Mouse (Mus musculus): ENCODE results near the gene Pde1b.

Gene Pde1b

DNA sequence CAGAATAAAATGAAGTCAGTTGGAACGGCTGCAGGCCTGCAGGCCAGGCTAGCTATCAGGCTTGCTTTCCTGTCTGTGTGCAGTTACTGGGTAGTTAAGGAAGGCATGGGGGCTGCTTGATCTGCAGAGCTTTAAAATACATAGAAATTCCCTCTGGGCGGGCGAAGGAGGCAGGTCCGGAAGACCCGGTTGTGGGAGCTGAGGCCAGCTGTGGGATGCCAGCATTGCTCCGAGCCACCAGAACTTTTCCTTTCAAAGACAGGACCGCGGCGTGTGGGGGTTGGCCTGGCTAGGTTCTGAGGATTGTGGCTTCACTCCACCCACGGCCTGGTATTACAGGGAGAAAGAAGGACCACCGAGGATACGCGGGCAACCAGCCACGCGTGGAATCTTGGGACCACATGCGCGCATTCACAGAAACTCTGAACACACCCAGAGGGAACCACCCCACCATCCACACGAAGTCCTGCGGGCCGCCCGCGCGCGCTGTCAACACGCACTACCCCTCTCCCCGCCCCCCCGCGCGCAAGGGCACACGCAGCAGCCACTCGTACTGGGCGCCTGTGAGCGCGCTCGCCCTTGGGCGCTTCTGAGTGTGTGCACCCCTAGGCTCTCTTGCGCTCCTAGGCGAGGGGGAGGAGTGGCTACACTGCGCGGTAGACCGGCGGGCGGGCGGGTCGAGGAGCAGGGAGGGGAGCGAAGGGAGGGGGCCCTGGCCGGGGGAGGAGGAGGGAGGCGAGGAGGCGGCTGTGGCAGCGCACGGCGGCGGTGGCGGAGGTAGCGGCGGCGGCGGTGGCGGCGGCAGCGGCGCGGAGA, at the start of gene Pde1b:
Gene Pde1b (plus strand): TSS at position 600 of the 816 bp plus-strand sequence.
- peak; percentile 54 for DNase-seq

DNA sequence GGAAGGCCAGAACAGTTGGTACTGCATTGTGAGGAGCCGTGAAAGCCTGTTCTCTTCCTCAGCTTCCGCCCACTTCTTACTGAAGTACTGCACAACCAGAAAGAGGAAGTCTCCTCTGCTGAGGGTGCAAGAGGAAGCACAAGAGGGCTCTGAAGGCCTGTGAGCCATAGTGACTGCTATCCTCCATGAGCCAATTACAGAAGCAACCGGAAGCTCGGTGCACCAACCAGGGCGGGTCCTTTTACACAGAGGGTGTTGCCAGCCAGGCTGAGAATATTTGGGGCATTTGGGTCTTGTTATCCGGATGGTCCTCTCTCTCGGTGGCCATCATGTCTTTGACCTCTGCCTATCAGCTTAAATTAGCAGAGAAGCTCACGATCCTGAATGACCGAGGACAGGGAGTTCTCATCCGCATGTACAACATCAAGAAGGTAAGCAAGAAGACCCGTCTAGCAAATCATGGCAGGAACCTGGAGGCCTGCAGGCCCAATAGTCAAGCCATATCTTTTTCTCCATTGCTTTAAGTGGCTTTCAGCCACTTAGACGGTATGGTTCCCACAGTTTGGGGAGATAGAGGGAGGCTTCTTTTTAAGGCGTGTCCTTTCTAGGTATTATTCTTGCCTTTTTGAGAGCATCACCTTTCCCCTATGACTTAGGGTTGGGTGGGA, 49.1 kb upstream of the Pde1b start, which contains the start of gene Nckap1l:
Gene Nckap1l (plus strand): TSS at position 244 of the 668 bp plus-strand sequence.
- DNase-seq, result no peak

DNA sequence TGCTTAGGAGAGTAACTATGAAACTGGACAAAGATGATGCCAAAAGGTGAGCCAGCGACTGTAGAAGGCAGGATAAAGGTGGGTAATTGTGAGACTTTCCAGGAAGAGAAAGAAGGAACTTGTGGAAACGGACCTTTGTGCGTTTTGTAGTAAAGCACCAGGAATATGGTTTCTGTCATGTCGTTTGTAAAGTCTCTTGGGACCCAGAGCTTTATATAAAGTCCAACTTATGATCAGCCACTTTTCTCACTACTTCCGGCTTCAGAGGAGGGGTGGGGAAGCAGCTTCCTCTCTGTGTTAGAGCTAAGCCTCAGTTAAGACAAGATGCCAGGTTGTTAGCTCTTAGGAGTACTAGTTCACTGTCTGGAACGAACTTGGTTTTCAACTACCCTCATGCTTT, 48.4 kb upstream of the Pde1b start:
- DNase-seq, result no peak

DNA sequence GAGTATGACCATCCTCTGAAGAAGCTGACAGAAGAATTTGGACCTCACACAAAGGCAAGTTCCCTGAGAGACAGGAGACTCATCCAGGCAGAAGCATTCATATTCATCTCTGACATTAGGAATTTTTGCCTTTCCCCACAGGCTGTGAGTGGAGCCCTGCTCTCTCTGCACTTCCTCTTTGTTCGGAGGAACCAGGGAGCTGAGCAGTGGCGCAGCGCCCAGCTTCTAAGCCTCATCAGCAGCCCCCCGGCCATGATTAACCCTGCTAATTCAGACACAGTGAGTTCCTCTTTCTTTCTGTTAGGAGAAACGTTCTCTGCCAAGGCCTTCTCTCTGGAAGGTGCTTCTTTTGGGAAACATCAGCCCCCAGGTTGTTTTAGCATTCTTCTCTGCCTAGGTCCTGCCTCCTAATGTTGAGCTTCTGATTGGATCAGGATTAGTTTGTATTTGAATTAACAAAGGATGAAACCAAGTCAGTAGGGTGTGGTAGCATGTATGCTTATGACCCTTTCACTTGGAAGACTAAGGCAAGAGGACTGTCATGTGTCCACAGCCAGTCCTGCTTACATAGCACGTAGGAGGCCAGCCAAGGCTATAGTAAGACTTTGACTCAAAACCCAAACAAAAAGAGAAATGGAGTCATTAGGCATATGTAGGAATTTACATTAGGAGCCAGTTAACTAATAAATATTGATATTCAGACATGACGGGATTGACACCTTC, 40.1 kb upstream of the Pde1b start:
- DNase-seq, result no peak

DNA sequence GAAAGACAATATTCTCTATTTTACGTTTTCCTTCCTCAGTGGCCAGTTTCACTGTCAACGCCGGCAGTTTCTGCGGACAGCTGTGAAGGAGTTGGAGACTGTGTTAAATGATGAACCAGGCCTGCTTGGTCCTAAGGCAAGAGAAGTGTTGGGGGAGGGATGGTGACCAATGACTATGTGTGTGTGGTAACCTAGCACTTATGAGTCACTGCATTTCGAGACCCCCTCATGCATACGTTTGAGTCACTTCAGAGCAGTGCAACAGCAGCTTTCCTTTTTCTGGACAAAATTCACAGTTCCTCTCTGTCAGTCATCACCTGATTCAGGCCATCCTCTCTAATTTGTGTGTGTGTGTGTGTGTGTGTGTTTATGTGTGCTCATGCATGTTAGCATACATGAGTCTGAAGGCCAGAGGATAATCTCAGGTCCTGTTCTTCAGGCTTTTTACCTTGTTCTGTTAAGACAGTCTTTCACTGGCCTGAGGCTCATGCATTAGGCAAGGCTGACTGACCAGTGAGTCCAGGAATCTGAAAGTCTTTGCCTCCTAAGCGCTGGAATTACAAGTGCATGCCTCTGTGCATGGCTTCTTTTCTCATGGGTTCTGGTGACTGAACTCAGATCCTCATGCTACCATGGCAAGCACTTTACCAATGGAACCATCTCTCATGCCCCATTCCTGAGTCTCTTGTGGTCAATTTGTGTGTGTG, 31.2 kb upstream of the Pde1b start:
- no peak for DNase-seq

DNA sequence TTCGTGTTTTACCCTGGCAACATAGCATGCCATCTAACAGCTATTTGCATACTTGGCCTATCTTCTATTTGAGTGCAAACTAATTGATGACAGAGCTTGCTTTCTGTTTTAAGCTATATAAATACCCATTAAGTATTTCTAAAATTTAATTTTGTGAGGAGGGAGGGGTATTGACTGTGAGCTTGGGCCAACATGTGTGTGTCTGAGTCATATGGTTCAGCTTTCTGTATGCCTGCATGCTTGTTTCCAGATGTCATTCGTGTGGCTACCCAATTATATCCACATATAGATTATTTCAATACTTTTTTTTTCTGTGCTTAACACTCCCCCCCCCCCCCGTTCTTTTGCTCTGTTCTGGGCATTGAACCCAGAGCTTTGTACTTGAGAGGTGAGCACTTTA, 30.6 kb upstream of the Pde1b start:
- DNase-seq, result no peak

DNA sequence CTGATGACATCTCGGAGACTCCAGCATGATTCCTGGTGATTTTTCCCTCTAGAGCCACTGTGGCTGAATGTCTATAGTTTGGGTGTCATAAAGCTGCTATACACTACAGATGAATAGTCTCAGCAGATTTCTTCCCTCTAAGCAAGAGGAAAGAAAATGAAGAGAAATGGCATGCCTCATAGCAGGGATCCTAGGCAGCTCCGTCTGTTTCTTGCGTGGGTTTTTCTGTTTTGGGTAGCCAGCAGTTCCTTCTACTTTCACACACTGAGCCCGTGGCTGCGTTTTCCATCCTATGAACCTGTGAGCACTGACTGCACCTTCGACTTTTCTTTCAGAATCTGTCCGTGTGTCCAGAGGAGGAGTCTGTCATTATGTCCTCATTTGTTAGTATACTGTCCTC, 29.7 kb upstream of the Pde1b start:
- no peak for DNase-seq

DNA sequence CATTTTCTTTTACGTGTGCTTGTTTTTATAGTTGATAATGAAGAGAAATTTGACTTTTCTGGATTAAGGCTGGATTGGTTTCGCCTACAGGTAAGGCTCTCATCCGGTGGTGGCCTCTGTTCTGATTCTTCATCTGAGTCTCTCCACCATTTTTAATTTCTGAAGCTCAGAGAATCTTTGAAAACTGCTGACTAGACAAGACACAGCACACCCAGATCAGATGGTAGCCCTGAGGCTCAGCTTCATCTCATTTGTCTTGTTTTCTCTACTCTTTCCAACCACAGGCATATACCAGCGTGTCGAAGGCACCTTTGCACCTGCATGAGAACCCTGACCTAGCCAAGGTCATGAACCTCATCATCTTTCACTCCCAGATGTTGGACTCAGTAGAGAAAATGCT, 29.1 kb upstream of the Pde1b start:
- DNase-seq, result no peak

DNA sequence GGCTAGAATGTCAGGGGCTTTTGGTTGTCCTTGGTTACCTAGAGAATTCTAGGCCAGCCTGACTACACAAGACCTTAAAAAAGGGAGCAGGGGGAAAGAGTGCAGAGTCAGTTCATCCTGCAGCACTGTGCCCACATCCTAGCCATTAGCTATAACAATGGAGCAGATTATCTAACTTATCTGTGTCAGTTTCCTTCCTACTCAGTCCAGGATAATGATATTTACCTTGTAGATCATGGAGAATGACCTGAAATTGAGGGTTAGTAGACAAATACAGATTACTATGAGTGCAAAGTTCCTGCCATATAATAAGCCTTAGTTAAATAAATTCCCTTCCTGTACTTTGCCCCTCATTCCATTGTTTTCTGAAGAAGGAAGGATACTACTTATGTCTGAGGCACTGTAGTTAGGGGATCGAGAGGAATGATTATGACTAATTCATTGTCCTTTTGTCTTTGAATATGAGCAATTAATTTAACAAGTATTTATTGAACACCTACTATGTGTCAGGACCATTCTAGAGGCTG, 23.7 kb upstream of the Pde1b start:
- DNase-seq, result no peak

DNA sequence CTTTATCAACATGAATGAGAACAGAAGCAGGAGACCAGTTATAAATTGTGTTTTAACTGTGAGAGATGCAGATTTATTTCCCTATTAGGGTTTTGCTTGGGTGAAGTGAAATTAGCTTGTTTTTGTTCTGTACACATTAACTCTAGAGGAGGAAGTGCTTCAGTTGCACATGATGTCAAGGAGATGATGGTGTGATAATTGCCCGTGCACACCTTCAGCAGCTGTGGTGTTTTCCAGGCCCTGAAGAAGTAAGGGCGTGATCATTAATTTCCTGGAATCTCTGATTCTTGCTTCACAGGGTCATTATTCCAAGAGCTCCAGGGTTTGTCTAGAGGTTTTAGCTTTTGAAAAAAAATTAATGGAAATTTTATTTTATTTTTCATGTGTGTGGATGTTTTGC, 22.7 kb upstream of the Pde1b start:
- no peak for DNase-seq

DNA sequence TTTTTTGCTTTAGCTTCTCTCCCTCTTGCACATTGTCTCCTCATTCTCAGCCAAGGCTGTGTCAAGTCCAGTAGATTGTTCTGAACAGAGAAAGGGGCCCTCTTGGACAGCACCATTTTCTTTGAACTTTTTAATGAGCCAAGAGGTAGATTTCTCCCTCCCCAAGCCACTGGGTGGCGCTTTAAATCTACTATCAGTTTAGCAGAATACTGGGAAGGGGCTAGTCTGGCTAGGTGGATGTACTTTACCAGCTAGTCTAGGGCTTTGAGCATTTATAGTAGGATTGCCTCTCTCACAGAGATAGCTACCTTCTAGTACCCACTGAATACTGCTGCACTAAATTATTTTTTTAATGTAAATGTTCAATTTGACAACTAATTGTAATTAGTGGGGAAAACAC, 20.3 kb upstream of the Pde1b start:
- DNase-seq, result no peak

DNA sequence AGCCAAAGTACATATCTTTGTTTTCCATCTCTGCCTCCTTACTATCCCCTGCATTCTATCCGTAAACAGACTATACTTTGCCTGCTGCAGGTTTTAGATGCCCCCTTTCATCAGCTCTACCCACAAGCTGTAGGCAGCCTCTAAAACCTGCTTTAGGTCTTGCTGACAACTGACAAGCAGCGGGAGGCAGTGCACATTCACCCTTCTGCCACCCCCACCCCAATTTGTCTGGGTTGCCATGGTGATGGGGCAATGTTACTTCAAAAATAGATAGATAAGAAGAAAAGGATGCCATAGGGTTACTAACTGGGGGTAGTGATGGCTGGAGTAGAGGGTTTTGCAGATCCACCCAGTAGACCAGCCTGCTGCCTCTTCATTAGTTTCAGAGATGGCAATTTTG, 18.3 kb upstream of the Pde1b start:
- no peak for DNase-seq

DNA sequence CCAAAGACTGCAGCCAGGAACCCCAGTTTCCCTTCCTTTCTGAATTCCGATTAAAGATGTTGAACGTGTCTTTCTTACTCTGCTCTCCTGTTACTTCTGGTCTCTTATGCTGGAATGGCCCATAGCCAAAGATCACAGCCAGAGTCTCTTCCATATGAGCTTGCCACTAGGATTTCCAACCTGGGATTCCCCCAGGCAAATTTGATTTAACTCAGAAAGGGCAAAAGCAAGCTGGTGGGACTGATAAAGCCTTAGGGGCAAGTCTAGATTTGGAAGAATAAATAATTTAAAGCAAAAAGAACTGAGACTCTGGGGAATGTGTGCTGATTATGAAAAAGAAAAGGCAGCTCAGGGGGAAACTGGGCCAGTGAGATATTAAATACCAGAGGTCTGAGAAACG, 17.7 kb upstream of the Pde1b start:
- DNase-seq, result no peak

DNA sequence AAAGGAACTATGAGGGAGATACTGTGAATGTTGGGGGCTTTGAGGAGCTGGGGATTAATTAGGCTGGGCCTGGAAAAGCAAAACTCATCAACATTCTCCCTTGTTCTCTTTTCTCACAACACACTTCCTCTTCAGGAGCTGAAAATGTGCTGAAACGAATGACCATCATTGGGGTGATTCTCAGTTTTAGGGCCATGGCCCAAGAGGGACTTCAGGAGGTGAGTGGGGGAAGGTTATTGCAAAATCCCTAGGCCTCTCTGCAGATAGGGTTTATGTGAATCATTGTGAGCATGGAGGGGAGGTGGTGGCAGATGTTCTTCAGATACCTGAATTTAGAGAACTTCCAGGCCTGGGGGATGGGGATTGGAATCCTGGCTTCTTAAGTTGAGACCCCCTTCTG, 16.2 kb upstream of the Pde1b start:
- no peak for DNase-seq

DNA sequence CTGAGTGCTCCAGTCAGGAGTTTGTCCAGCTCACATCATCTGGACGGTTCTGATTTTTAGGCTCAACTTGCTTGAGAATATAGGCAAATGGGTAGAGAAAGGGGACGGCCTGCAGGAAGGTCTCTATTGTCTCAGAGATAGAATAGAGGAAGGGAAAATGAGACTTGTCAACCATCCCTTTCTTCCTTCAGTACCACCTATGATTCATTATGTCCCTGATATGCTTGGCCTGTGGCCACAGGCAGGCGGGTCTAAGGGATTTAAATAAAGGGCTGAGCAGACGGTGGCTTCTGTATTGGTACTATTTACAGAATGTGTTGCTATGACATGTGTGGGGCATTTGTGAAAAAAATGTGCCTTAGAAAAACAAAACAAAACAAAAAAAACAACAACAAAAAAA, 14.5 kb upstream of the Pde1b start:
- DNase-seq, result no peak

DNA sequence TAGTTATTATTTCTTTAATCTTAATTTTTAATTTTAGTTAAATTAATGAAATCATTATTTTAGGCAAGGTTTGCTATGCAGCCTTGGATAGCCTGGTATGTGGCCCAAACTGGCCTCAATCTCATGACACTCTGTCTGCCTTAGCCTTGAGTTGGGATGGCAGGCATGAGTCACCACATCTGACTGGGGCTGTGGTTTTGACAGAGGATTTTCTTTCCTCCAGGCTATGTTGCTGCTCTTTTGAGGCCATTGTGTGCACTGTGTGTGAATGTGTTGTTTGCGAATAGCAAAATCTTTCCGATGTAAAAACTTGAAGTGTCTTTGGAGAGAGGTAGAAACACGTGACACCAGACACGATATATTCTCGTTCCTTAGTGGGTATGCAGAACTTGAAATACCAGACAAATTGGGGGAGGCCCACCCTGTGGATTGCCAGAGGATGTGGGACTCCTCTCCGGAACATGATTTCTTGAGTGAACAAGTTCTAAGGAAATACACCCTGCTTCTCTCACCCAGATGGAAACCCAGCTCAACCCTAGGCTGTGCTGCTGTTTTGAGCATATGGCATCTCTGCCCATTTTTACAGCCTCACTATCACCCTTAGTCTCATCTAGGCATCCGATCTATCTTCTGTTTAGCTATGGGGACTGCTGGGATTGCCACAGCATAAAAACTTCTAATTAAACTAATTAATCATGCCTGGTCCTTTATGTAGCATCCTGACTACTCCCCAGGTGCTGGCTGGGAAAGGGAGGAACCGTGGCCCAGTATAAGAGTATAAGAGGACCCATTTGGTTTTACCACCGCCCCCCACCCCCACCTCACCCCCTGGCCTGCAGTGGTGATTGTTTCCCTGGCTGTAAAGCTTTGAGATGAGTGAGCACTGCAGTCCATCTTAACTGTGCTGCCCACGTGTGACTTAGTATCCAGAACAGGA, 6.4 kb upstream of the Pde1b start:
- DNase-seq, result no peak

DNA sequence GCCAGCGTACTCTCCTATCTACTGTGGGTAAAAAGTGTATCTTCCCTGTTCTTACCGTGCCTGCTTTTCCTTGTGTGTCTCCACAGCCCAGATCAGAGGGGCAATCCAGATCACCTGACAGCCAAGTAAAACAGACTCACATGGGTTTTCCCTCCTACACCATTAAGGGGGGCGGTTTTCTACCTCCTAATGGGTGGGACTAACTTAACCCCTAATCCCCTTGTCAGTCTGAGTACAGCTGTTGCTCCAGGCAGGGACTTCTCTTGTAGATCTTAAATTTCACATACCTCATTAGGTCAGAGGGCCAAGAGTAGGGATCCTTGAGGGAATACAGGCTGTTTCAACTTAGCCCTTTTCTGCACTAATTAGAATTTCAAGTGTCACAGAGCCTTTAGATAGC, 4.7 kb upstream of the Pde1b start:
- DNase-seq, result no peak

DNA sequence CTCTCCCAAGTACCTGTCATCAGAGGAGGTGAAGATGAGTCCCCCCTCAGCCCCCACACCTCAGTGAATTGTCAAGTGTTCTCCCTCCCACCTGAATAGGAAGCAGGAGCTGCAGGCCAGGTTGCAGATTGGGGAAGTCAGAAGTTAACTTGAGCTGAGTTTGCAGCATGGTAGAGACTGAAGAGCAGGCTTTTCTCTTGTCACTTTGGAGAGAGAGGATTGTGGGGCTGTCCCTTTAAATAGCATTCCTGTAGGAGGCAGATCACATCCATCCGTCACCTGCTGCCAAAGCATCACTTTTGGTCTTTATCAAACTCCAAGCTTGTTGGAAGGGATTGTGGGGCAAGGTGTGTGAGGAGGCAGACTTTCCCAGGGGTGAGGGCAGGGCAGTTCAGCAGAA, 2.1 kb upstream of the Pde1b start:
- no peak for DNase-seq

DNA sequence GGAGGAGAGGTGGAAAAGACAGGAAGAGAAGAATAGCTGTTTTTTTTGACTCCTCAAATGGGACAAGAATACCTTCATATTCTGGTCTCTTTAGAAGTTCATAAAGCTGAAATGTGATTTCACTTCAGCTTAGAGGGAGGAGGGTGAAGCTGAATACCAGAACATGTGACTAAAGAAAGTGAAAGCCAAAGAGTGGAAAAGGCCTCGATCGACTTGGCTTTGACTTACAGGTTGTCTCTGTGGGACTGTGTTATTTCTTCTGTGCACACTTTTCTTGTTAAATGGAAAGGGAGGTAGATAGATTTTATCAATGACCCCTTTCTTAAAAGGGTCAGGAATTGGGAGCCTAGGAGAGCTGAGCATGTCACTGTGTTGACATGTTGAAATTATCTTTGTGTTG, 1.6 kb upstream of the Pde1b start:
- no peak for DNase-seq

DNA sequence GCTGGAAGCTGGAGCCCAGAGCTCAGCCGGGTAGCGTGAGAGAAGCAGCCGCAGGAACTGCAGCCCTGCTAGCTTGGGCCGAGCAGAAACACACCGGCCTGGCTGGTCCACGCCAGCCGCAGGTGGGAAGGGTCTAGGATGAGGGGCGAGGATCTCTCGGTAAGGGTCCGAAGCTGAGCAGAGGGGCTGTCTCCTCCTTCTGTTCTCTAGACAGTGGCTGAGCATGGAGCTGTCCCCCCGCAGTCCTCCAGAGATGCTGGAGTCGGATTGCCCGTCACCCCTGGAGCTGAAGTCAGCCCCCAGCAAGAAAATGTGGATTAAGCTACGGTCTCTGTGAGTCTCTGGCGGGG, 392 bp downstream of the Pde1b start:
- DNase-seq, result no peak

DNA sequence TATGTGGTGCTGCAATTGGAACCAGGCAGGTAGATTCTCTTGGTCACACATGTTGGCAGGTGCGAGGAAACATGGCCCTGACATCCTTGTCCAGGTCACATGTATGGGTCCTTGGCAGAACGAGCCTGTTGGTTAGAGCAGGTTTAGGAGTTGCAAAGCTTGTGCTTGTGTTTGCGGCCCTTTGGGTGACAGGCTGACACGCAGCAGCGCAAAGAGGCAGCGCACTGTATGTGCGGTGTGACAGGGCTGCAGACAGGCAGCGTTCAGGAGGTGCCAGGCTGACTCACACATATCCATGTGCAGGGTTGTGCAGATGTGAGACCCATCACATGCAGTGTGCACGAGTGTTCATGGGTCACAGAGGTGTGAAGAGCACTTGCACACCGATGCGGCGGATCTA, 826 bp downstream of the Pde1b start:
- DNase-seq, result peak; percentile 25

DNA sequence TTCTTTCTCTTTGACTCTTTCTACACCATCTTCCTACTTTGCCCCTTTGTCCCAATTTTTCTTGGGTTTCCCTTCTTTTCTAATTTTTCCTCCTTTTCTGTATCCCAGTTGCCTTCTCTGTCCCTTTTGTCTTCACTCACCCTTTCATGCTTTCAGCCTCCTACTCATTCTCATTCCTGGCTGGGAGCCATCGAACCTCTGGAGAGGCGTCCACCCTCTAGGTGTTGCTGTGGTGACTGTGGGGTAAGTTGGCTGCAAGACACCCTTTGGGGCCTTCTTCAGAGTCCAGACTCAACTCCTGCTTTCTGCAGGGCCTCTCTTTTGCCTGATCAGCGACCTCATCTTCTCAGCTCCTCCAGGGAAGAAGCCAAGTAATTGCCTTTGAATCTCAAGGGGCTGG, 6.5 kb downstream of the Pde1b start:
- DNase-seq, result no peak

Data from cerebellum, adult 11-12 months (tissue).